Mouse (Mus musculus) heart, embryonic 12.5 days (tissue): ENCODE data around the gene 3110082J24Rik. TPM values are rescaled to one million over a fixed set of nuclear protein-coding genes. Genes with fewer than 3 reads are reported as not detected.

Experiments
- ATAC-seq: fragments of 200-750 bp; cut with Nextera tagmentation; 2 replicates; pipeline ENCODE4 v1.8.0; 2017; ENCODE audit warnings: moderate TSS enrichment, moderate library complexity; ENCODE audit not compliant: insufficient number of reproducible peaks, low FRiP score
- H3K27ac ChIP-seq: fragments of 300-500 bp; sonication (generic); 2 replicates; pipeline ENCODE4 v1.5.1; 2016; ENCODE audit warnings: mild to moderate bottlenecking, moderate library complexity; ENCODE audit not compliant: poor library complexity, severe bottlenecking
- H3K27me3 ChIP-seq: fragments of 300-500 bp; sonication (generic); replicated peaks from 2 replicates; pipeline ENCODE4 v1.6.1; 2016; ENCODE audit warnings: mild to moderate bottlenecking, moderate library complexity
- H3K36me3 ChIP-seq: fragments of 300-500 bp; sonication (generic); 2 replicates; pipeline ENCODE4 v1.6.1; 2016; ENCODE audit warnings: mild to moderate bottlenecking, moderate library complexity
- H3K4me1 ChIP-seq: fragments of 300-500 bp; sonication (generic); replicated peaks from 2 replicates; pipeline ENCODE4 v1.6.1; 2016; ENCODE audit warnings: mild to moderate bottlenecking
- H3K4me2 ChIP-seq: fragments of 300-500 bp; sonication (generic); 2 replicates; pipeline ENCODE4 v1.6.1; 2016; ENCODE audit warnings: mild to moderate bottlenecking, moderate library complexity
- H3K4me3 ChIP-seq: fragments of 300-500 bp; sonication (generic); 2 replicates; pipeline ENCODE4 v1.5.1; 2016; ENCODE audit warnings: mild to moderate bottlenecking
- H3K9ac ChIP-seq: fragments of 300-500 bp; sonication (generic); 2 replicates; pipeline ENCODE4 v1.6.1; 2016; ENCODE audit warnings: mild to moderate bottlenecking, moderate library complexity
- H3K9me3 ChIP-seq: fragments of 300-500 bp; sonication (generic); replicated peaks from 2 replicates; pipeline ENCODE4 v1.6.1; 2016; ENCODE audit warnings: mild to moderate bottlenecking, moderate library complexity
- WGBS: fragments of 180-500 bp; shearing (Covaris S2); methylation state at CpG from one replicate; pipeline ENCODE4 v1.1.7; 2016; 5-methylcytosine and 5-hydroxymethylcytosine counted together
- polyA plus RNA-seq: library from polyadenylated mRNA; unstranded; fragments of >200 nt; fragmentation: Nextera tagmentation; extraction: Ambion mirVana; gene quantifications from 2 replicates; pipeline ENCODE4 v1.2.1, GENCODE M21; 2016

3110082J24Rik gene
- polyA plus RNA-seq, result not detected in 2 replicates

DNA sequence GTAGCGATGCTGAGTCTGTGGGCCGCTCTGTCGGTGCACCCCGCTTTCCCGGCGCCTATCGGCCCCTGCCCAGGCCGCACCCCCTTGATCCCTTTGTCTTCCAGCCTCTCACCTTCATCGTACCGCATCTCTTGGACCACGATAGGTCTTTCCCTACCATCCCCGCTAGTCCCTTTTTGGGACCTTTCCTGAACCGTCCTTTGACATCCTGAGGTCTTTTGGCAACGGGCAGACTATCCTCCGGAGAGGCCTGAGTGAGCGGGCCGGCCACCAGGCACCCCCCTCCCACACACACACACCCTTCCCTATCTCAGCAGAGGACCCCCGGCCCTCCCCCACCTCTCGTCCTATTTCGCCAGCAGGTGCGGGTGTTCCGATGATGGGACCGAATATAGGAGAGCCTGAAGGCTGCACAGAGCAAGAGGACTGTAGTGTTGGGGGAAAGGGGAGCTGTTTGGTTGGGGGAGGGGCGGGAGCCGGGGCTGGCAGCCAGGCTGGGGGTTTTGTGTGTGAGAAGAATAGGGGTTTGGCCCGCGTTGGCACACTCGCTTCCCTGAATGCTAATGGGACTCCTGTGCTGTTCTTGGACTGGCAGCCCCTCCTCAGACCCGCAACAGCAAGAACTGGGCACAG lies at the start of gene 3110082J24Rik:
Gene 3110082J24Rik (minus strand): TSS at position 419 of the 633 bp plus-strand sequence.
- no peak for ATAC-seq
- H3K4me1 ChIP-seq, result peaks cover 33% of the 10 kb centered on the region
- no peaks in the 10 kb centered on the region for H3K36me3 ChIP-seq
- peaks cover 87% of the 10 kb centered on the region for H3K27me3 ChIP-seq
- H3K9me3 ChIP-seq, result peaks cover 9% of the 10 kb centered on the region; the same call in 1 of the 2 replicates
- peak within 1 kb of the TSS; percentile 86 for H3K4me2 ChIP-seq
- no peak within 1 kb of the TSS for H3K27ac ChIP-seq
- peak within 1 kb of the TSS; percentile 42; the same call in 1 of the 2 replicates for H3K9ac ChIP-seq
- WGBS, result 1% methylated on average over 29 of the region's 29 CpGs
- H3K4me3 ChIP-seq, result peak within 1 kb of the TSS; percentile 56

DNA sequence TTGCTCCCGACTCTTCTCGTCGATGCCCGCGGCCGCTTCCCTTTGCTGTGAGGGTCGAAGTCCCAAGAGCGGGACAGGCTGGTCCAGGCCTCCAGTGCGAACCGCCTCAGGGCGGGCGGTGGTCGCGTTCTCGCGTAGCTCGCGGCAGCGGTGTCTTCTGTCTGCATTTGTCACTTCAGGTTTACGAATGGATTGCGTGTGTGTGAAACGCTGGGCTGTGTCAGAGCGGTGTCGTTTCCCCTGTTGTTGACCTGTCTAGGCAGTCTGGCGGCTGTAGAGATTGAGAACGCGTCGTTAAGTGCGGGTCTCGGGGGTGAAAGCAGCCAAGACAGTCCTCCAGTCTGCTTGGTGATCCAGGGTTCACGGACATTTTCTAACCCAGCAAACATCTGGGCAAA lies 49.5 kb upstream of the 3110082J24Rik start:
- WGBS, result under 1% methylated on average over 31 of the region's 31 CpGs
- H3K9ac ChIP-seq, result peak overlapping the region; percentile 91
- H3K27ac ChIP-seq, result peak overlapping the region; percentile 85
- H3K27me3 ChIP-seq, result no peaks in the 10 kb centered on the region
- peaks cover 34% of the 10 kb centered on the region for H3K4me1 ChIP-seq
- H3K4me3 ChIP-seq, result peak overlapping the region; percentile 91
- no peaks in the 10 kb centered on the region for H3K9me3 ChIP-seq
- peak; percentile 37; the same call in 1 of the 2 replicates for ATAC-seq
- H3K36me3 ChIP-seq, result no peaks in the 10 kb centered on the region
- H3K4me2 ChIP-seq, result peak overlapping the region; percentile 66

DNA sequence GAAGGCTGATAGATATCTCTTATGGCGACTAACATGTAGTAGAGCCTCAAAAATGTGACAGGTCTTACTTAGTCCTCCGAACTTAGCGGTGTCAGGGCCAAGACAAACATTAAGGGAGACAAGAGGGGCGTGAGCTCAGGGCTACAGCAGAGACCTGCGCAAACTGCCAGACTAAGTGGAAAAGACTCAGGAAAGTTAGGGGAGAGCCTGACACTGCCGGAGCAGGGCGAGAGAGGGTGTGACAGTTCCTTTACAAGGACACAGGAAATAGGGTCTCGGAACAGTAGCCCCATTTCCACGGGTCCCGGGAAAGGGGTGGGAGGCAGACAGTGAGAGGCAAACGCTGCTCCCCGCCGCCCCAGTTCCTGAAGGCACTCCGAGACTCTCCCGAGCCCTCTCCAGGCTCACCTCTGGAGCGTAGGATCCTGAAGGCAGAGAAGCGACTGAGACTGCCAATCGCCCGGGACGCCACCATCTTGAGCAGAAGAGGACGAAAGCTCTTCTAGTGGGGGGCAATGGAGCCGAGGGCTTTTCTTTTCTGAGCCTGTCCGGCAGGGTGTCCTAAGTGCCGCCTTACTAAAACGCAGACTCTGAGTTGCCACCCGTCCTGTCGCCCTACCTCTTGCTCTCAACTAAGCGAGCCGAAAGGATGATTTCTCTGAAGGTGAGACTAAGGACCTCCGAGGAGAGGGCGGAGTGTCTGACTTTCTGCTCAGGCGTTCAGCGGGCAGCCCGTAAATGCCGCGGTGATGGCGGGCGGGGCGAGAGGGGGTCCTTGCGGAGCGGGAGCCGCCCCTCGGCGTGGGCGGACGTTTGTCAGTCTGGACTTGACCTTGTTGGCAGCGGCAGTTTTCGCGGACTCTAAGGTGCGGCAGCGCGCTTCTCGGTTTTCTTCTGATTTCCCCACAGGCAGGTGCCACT lies 48.8 kb upstream of the 3110082J24Rik start, which contains the start of the genes Hadha and Hadhb:
Gene Hadha (minus strand): TSS at position 689 of the 921 bp plus-strand sequence.
Gene Hadhb (plus strand): TSS at position 775 of the 921 bp plus-strand sequence.
- Histone ChIP-seq H3K4me2 (peak within 1 kb of the TSS; percentile 66), H3K27me3 (no peaks in the 10 kb centered on the region), H3K27ac (peak within 1 kb of the TSS; percentile 85), H3K36me3 (0 out of 2 replicates have a peak, but pooled peaks cover 3% of the 10 kb centered on the region), H3K9me3 (no peaks in the 10 kb centered on the region), H3K4me1 (peaks cover 33% of the 10 kb centered on the region), H3K9ac (peak within 1 kb of the TSS; percentile 91), H3K4me3 (peak within 1 kb of the TSS; percentile 91)
- ATAC-seq, result peak; percentile 94
- under 1% methylated on average over 53 of the region's 53 CpGs for WGBS

DNA sequence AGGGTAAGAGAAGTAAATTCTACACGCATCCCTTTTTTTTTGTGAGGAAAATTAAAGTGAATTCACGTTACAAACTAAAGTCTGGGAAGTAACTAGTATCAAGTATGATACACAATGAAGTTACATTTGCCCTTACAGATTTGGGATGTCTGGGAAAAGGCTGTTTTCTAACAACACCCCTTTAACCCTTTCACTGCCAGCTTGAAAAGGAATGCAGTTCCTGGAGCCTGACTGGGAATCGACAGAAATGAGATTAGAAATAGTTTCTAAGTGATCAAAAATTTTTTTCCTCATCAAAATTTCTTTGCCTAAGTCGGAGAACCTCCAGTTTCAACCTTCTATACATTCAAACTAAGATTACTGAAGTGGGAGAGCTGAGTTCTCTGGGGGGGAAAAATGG lies 48.1 kb upstream of the 3110082J24Rik start:
- H3K4me2 ChIP-seq, result peak overlapping the region; percentile 66
- no peaks in the 10 kb centered on the region for H3K27me3 ChIP-seq
- 21% methylated on average over 4 of the region's 4 CpGs for WGBS
- no peaks in the 10 kb centered on the region for H3K9me3 ChIP-seq
- no peak for ATAC-seq
- peaks cover 29% of the 10 kb centered on the region for H3K4me1 ChIP-seq
- 0 out of 2 replicates have a peak, but pooled peaks cover 3% of the 10 kb centered on the region for H3K36me3 ChIP-seq
- peak overlapping the region; percentile 91 for H3K9ac ChIP-seq
- no peak overlapping the region; the same call in 1 of the 2 replicates for H3K27ac ChIP-seq
- H3K4me3 ChIP-seq, result peak overlapping the region; percentile 91

DNA sequence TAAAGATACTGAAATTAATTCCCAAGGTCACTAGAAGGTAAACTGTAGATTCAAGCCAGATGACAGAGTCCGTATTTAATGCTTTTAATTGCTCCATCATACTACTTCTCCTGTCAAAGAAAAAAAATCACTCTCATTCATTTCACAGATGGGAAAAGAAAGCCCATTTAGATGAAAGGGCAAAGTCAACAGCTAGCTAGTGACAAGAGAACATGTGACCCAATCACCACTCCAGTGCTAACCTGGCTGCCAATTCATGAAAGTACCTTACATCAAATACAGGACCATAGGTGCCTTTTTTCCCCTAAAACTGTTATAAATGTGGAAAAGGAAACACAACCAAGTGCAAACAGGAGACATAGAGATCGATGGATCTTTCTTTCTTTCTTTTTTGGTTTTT lies 47.3 kb upstream of the 3110082J24Rik start:
- H3K4me1 ChIP-seq, result peaks cover 28% of the 10 kb centered on the region
- no peak for ATAC-seq
- 0 out of 2 replicates have a peak, but pooled peaks cover 7% of the 10 kb centered on the region for H3K36me3 ChIP-seq
- H3K9me3 ChIP-seq, result no peaks in the 10 kb centered on the region
- H3K9ac ChIP-seq, result no peak overlapping the region
- no peak overlapping the region for H3K4me2 ChIP-seq
- no peak overlapping the region for H3K27ac ChIP-seq
- no peaks in the 10 kb centered on the region for H3K27me3 ChIP-seq
- 85% methylated on average over 2 of the region's 2 CpGs for WGBS
- no peak overlapping the region for H3K4me3 ChIP-seq

DNA sequence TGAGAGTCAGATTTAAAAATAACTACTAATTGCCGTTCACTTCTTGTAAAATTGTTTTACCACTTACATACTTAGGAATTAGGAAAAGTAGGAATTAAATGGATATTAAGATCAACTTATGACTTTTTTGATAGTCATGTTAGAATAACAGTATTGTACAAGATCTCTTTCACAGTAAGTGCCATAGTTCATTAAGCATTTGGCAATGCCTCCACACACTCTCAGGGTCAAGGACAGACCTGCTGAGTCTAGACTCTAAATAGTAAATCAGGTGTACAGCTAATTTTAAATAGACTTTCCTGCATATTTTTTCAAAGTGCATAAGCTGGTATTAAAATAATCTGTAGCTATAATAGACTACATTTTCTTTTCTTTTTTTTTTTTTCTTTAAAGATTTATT lies 46.5 kb upstream of the 3110082J24Rik start:
- WGBS, result 90% methylated on average over 1 of the region's 1 CpGs
- no peaks in the 10 kb centered on the region for H3K27me3 ChIP-seq
- H3K4me3 ChIP-seq, result no peak overlapping the region
- H3K36me3 ChIP-seq, result 0 out of 2 replicates have a peak, but pooled peaks cover 7% of the 10 kb centered on the region
- no peak for ATAC-seq
- no peak overlapping the region for H3K9ac ChIP-seq
- H3K4me1 ChIP-seq, result peaks cover 22% of the 10 kb centered on the region
- H3K4me2 ChIP-seq, result no peak overlapping the region
- H3K27ac ChIP-seq, result no peak overlapping the region
- no peaks in the 10 kb centered on the region for H3K9me3 ChIP-seq

DNA sequence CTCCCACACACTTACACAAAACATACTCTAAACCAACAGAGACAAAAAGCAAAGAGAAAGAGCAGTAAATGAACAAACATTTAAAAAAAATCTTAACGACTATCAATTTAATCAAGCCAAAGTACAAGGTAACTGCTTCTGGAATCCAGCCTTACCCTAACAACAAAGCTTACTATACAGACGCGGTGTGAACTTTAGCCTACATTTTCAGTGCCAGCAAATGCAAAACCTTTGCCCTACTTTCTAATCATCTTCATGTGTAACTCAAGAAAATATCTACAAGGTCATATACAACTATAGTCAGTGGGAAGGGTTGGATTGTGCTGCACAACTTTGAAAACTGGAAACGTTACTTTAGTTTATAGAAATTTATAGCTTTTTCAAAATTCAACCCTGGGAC lies 46.1 kb upstream of the 3110082J24Rik start:
- H3K27ac ChIP-seq, result no peak overlapping the region
- H3K9me3 ChIP-seq, result no peaks in the 10 kb centered on the region
- no peaks in the 10 kb centered on the region for H3K27me3 ChIP-seq
- 83% methylated on average over 4 of the region's 4 CpGs for WGBS
- no peak overlapping the region for H3K4me3 ChIP-seq
- ATAC-seq, result no peak
- H3K4me2 ChIP-seq, result no peak overlapping the region
- H3K4me1 ChIP-seq, result peaks cover 22% of the 10 kb centered on the region
- H3K9ac ChIP-seq, result no peak overlapping the region
- H3K36me3 ChIP-seq, result peaks cover 7% of the 10 kb centered on the region

DNA sequence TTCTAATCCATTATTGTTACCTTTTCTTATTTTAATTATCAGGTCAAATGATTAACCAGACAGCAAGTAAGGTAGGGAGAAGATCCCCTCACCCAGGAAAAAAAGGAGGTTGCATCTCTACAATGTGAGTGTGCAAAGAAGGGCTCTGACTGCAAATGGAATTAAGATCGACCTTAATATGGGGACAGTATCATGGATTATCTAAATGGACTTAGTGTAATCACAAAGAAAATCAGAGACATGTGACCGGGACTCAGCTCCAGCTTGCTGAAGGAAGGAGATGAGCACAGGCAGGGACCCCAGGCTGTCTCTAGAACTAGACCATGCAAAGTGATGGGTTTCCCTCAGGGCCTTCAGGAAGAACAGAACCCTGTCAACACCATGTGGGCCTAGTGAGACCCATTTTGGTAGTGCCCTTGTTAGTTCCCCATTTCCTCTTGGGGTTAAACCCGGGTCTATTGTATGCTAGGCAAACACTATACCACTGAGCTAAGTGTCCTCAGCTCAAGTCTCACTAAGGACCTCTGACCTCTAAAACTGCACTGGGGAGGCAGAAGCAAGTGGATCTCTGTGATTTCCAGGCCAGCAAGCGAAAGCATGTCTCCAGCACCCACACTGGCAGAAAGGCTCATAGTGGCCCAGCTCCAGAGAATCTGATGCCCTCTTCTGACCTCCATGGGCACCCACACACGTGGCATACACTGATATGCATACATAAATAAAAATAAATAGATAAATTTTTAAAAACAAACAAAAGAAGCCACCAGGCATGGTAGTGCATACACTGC lies 42.4 kb upstream of the 3110082J24Rik start:
- no peaks in the 10 kb centered on the region for H3K27me3 ChIP-seq
- peaks cover 39% of the 10 kb centered on the region for H3K36me3 ChIP-seq
- H3K4me3 ChIP-seq, result no peak overlapping the region
- no peak overlapping the region for H3K4me2 ChIP-seq
- peaks cover 11% of the 10 kb centered on the region for H3K4me1 ChIP-seq
- H3K27ac ChIP-seq, result no peak overlapping the region
- WGBS, result 80% methylated on average over 5 of the region's 5 CpGs
- H3K9ac ChIP-seq, result no peak overlapping the region
- no peak for ATAC-seq
- no peaks in the 10 kb centered on the region for H3K9me3 ChIP-seq

DNA sequence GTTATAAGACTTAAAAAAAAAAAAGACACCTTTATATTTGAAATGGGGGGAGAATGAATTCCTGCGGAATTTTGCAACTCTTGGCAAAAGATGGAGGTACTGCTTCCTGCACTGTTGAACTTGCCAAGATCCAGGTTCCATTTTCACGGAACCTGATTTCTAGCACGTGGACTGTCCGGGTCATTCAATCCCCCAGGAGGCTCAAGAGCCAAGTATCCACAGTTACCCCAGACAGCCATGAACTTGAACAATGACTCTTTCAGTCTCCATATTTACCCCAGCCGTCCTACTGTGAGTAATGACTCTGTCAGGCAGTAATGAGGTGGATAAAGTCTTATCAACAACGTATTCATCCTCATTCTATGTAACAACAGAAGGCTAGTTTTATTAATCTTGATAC lies 40.6 kb upstream of the 3110082J24Rik start:
- H3K4me3 ChIP-seq, result no peak overlapping the region
- H3K9ac ChIP-seq, result no peak overlapping the region
- no peaks in the 10 kb centered on the region for H3K9me3 ChIP-seq
- no peak overlapping the region for H3K27ac ChIP-seq
- WGBS, result 88% methylated on average over 6 of the region's 6 CpGs
- H3K4me1 ChIP-seq, result peaks cover 6% of the 10 kb centered on the region
- peaks cover 53% of the 10 kb centered on the region for H3K36me3 ChIP-seq
- H3K4me2 ChIP-seq, result no peak overlapping the region
- no peaks in the 10 kb centered on the region for H3K27me3 ChIP-seq
- no peak for ATAC-seq

DNA sequence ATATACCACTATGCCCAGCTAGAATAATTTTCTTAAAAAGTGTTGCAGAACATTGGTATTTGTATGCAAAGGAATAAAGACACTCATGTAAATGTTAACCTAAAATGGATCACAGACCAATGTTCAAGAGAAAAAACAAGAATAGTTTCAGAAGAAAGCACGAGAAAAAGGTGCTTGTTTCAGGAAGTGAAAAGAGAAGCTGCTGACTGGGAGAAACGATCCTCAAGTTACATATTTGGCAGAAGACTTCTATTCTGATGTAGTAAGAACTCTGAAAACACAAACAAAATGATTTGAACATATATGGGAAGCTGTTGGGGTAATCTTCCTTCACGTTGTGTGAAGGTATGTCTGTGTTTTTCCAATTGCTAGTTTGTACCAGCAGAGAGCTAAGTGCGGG lies 32.3 kb upstream of the 3110082J24Rik start:
- Histone ChIP-seq H3K9me3 (no peaks in the 10 kb centered on the region), H3K4me3 (no peak overlapping the region), H3K36me3 (peaks cover 84% of the 10 kb centered on the region), H3K9ac (no peak overlapping the region), H3K4me1 (no peaks in the 10 kb centered on the region), H3K27ac (no peak overlapping the region), H3K4me2 (no peak overlapping the region), H3K27me3 (no peaks in the 10 kb centered on the region)
- ATAC-seq, result no peak
- 90% methylated on average over 4 of the region's 4 CpGs for WGBS
